Mouse (Mus musculus): ENCODE results near the gene Aldh3b3.

Aldh3b3 gene

GRCm38 (mm10) chr19:3996106-3996505 is 37.7 kb downstream of the Aldh3b3 start:
- in situ Hi-C loops (cut with MboI; ENCODE audit: low pct_unique_long_range_greater_than_20kb in 1 of 2, low sequenced_read_pairs in 2 of 2, unreplicated experiment in 1 of 2) = no loop called here

- in situ Hi-C loops (cut with MboI; ENCODE audit: low pct_unique_long_range_greater_than_20kb in 1 of 2, low sequenced_read_pairs in 2 of 2, unreplicated experiment in 1 of 2) = no loop called here
Measured at GRCm38 (mm10) chr19:3996747-3997146, 38.3 kb downstream of the Aldh3b3 start.

- in situ Hi-C loops (cut with MboI; ENCODE audit: low pct_unique_long_range_greater_than_20kb in 1 of 2, low sequenced_read_pairs in 2 of 2, unreplicated experiment in 1 of 2) = no loop called here
Measured at GRCm38 (mm10) chr19:3997231-3997630, 38.8 kb downstream of the Aldh3b3 start.

GRCm38 (mm10) chr19:3998335-3998734 is 39.9 kb downstream of the Aldh3b3 start:
- in situ Hi-C loops (cut with MboI; ENCODE audit: low pct_unique_long_range_greater_than_20kb in 1 of 2, low sequenced_read_pairs in 2 of 2, unreplicated experiment in 1 of 2) = no loop called here

GRCm38 (mm10) chr19:3999121-3999730 is 40.8 kb downstream of the Aldh3b3 start:
- in situ Hi-C loops (cut with MboI; ENCODE audit: low pct_unique_long_range_greater_than_20kb in 1 of 2, low sequenced_read_pairs in 2 of 2, unreplicated experiment in 1 of 2) = no loop called here

- in situ Hi-C loops (cut with MboI; ENCODE audit: low pct_unique_long_range_greater_than_20kb in 1 of 2, low sequenced_read_pairs in 2 of 2, unreplicated experiment in 1 of 2) = no loop called here
Measured at GRCm38 (mm10) chr19:4000119-4000900, 41.9 kb downstream of the Aldh3b3 start, which contains the start of the genes Nudt8 and Gm49405. Gene Nudt8 (plus strand): TSS chr19:4000580. Gene Gm49405 (plus strand): TSS chr19:4000626.

GRCm38 (mm10) chr19:4000949-4001525 is 42.6 kb downstream of the Aldh3b3 start:
- in situ Hi-C loops (cut with MboI; ENCODE audit: low pct_unique_long_range_greater_than_20kb in 1 of 2, low sequenced_read_pairs in 2 of 2, unreplicated experiment in 1 of 2) = no loop called here

GRCm38 (mm10) chr19:4001752-4002151 is 43.3 kb downstream of the Aldh3b3 start:
- in situ Hi-C loops (cut with MboI; ENCODE audit: low pct_unique_long_range_greater_than_20kb in 1 of 2, low sequenced_read_pairs in 2 of 2, unreplicated experiment in 1 of 2) = no loop called here

GRCm38 (mm10) chr19:4003112-4003511 is 44.7 kb downstream of the Aldh3b3 start, which contains the start of gene Doc2g:
Gene Doc2g (plus strand): TSS chr19:4003313.
- in situ Hi-C loops (cut with MboI; ENCODE audit: low pct_unique_long_range_greater_than_20kb in 1 of 2, low sequenced_read_pairs in 2 of 2, unreplicated experiment in 1 of 2) = no loop called here

- in situ Hi-C loops (cut with MboI; ENCODE audit: low pct_unique_long_range_greater_than_20kb in 1 of 2, low sequenced_read_pairs in 2 of 2, unreplicated experiment in 1 of 2) = no loop called here
Measured at GRCm38 (mm10) chr19:4003641-4004040, 45.2 kb downstream of the Aldh3b3 start.

GRCm38 (mm10) chr19:4004331-4004730 is 45.9 kb downstream of the Aldh3b3 start:
- in situ Hi-C loops (cut with MboI; ENCODE audit: low pct_unique_long_range_greater_than_20kb in 1 of 2, low sequenced_read_pairs in 2 of 2, unreplicated experiment in 1 of 2) = no loop called here

- in situ Hi-C loops (cut with MboI; ENCODE audit: low pct_unique_long_range_greater_than_20kb in 1 of 2, low sequenced_read_pairs in 2 of 2, unreplicated experiment in 1 of 2) = no loop called here
Measured at GRCm38 (mm10) chr19:4005091-4005490, 46.6 kb downstream of the Aldh3b3 start.

- in situ Hi-C loops (cut with MboI; ENCODE audit: low pct_unique_long_range_greater_than_20kb in 1 of 2, low sequenced_read_pairs in 2 of 2, unreplicated experiment in 1 of 2) = no loop called here
Measured at GRCm38 (mm10) chr19:4005971-4006370, 47.5 kb downstream of the Aldh3b3 start.

- in situ Hi-C loops (cut with MboI; ENCODE audit: low pct_unique_long_range_greater_than_20kb in 1 of 2, low sequenced_read_pairs in 2 of 2, unreplicated experiment in 1 of 2) = loop anchor here in 1 of 2 experiments (5.0 kb wide), 1 partner anchor 36 kb away; the partner anchor contains the start of gene Gstp2
Measured at GRCm38 (mm10) chr19:4011086-4011485, 52.6 kb downstream of the Aldh3b3 start.

- in situ Hi-C loops (cut with MboI; ENCODE audit: low pct_unique_long_range_greater_than_20kb in 1 of 2, low sequenced_read_pairs in 2 of 2, unreplicated experiment in 1 of 2) = loop anchor here in 1 of 2 experiments (5.0 kb wide), 1 partner anchor 35 kb away; the partner anchor contains the start of gene Gstp2
Measured at GRCm38 (mm10) chr19:4012432-4013022, 54.1 kb downstream of the Aldh3b3 start, which contains the start of gene Ndufv1. Gene Ndufv1 (minus strand): TSS chr19:4012806.

GRCm38 (mm10) chr19:4013066-4013465 is 54.6 kb downstream of the Aldh3b3 start:
- in situ Hi-C loops (cut with MboI; ENCODE audit: low pct_unique_long_range_greater_than_20kb in 1 of 2, low sequenced_read_pairs in 2 of 2, unreplicated experiment in 1 of 2) = loop anchor here in 1 of 2 experiments (5.0 kb wide), 1 partner anchor 34 kb away; the partner anchor contains the start of gene Gstp2

GRCm38 (mm10) chr19:4014802-4015201 is 56.4 kb downstream of the Aldh3b3 start:
- in situ Hi-C loops (cut with MboI; ENCODE audit: low pct_unique_long_range_greater_than_20kb in 1 of 2, low sequenced_read_pairs in 2 of 2, unreplicated experiment in 1 of 2) = loop anchor here in 1 of 2 experiments (5.0 kb wide), 1 partner anchor 32 kb away; the partner anchor contains the start of gene Gstp2

- in situ Hi-C loops (cut with MboI; ENCODE audit: low pct_unique_long_range_greater_than_20kb in 1 of 2, low sequenced_read_pairs in 2 of 2, unreplicated experiment in 1 of 2) = no loop called here
Measured at GRCm38 (mm10) chr19:4015635-4016034, 57.2 kb downstream of the Aldh3b3 start.
